Mouse (Mus musculus): ENCODE measurements around the gene Rbfox1.

The Rbfox1 gene

GRCm38 (mm10) chr16:6348581-6349241 is 463.6 kb downstream of the Rbfox1 start:
- intact Hi-C loops (cut with DNase I), result no loop called here

DNA sequence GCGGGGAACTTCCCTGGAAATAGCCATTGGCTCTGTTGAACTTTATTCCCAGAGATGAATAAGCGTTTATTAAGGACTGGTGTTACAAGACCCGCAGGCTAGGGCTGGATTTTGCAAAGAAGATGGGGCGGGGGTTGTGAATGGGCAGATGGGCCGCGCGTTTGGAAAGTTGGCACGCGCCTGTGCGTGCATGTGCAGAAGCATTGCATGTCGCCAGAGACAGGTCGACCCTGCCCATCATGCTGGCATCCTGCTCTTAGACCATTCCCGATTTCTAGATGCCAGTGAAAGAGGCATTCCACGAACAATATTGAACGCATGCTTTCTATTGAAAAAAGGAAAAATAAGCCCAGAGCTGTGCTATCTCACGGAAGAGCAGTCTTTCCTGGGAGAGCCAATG is 464.2 kb downstream of the Rbfox1 start:
- intact Hi-C loops (cut with DNase I), result no loop called here

DNA sequence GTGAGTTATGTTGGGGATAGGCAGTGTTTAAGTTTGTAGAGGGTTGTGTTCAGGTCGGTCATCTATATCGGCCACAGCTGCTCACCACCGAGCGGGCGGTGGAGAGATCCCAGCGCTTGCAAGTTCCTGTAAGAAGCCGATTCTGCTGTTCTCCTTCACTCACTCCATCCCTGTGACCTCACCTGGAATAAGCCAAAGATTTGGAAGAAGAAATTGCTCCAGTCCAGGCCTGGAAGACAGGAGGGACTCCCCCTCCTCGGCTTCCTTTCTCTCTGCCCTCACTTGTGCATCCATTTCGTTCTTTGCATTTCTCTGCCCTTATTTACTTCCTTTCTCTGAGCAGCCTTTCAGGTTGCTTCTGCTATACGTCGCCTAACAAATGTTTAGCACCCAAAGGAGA is 465.1 kb downstream of the Rbfox1 start:
- intact Hi-C loops (cut with DNase I), result no loop called here

DNA sequence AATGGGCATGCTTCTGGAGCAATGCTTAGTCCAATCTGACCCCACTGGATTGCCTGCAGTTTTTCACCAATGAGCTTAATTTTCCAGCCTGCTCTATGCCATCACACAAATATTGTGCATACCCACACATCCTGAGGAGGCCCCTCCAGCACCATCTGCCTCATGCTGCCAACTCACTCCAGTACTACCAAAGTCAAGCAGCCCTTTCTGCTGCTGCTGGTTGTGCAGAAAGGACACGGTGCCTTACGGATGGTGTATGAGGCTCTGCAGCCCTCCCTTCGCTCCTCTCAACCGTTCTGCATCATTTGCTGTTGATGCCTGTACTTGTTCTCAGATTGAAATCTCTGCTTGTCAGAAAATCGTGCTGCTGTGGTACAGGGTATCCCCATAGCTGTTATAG is 468.0 kb downstream of the Rbfox1 start:
- intact Hi-C loops (cut with DNase I), result no loop called here

- intact Hi-C loops (cut with DNase I), result no loop called here
Observed at GRCm38 (mm10) chr16:6356931-6357330, 471.8 kb downstream of the Rbfox1 start.

DNA sequence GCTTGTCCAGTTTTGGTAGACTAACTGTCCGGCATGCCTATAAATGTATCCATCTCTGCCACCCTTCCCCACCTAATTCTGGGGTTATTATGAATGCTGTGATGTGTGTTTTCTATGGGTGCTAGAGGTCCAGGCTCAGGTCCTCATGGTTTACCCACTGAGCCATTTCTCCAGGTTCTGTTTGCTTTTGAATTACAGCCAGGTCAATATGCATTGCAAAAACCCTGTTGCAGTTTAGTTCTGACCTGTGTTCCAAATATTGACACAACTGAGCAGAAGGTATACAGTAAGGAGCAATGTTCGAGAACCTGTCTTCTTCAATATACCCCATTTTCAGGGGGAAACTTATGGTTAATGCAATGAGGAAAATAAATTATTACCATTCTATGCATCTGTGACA is 480.6 kb downstream of the Rbfox1 start:
- intact Hi-C loops (cut with DNase I), result no loop called here

DNA sequence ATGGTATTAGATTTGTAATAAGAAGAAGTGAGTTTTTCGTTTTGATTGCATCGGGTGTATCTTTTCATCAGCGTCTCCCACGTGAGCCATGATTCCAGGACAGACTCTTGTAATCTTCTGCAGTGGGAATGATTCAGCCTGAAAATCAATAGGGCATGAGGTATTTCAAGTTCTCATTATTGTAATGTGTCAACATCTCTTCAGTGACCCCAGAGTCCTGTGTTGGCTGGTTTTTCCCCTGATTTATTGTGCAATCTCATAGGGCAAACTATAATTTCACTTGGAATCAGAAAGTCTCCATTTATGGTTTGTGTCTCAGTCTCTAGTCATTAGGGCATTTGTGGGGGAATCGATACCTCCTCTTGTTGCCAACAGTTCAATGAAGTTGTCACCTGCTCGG is 481.5 kb downstream of the Rbfox1 start:
- intact Hi-C loops (cut with DNase I), result no loop called here

- intact Hi-C loops (cut with DNase I), result no loop called here
Observed at GRCm38 (mm10) chr16:6380924-6381323, 495.8 kb downstream of the Rbfox1 start.

- intact Hi-C loops (cut with DNase I), result no loop called here
Observed at GRCm38 (mm10) chr16:6381572-6381971, 496.4 kb downstream of the Rbfox1 start.

DNA sequence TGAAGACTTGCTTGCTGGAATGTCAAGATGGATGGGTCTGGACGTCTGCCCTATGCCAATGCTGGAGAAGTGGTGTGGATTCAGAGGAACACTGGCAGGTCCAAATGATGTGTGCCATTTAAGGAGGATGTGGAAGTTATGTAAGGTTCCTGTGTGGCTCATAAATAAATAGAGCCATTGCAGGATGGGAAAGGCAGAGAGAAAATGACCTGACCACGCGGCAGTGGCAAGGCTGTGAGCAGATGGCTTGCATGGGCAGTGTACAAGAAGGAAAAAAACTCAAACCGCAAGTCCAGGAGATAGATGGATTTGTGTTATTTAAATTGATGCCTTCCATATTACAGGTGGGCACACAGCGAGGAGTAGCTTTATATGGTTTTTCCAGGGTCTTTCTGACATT is 497.6 kb downstream of the Rbfox1 start:
- intact Hi-C loops (cut with DNase I), result no loop called here

DNA sequence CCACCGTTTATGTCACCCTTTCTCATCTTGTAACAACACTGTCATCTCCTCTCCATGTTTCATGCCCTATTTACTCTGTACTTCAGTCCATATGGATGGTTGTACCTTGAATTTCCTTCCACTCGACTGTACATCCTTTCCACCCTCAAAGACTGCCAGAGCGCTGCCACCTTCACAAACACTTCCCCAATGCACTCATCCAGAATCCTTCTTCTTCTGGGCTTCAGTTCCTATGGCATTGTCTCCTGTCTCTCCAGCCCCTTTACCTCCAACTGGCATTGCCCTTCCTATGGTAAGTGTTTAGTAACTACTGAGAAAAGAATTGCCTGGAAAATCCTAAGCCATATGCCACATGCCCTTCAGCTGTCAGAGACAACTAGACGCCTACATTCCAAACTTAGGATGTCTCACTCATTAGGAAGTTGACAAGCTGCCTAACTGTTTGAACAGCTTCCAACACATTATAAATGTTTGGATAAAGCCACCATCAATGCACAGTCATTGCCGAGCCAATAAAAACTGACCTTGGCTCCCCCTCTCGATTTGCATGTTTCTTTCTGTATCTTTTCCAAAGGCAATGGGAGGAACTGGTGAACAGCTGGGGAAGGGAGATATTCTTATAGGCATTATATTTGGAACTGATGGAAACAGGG is 505.2 kb downstream of the Rbfox1 start:
- intact Hi-C loops (cut with DNase I), result no loop called here

GRCm38 (mm10) chr16:6396676-6397409 is 511.7 kb downstream of the Rbfox1 start:
- intact Hi-C loops (cut with DNase I), result no loop called here

GRCm38 (mm10) chr16:6397635-6398034 is 512.5 kb downstream of the Rbfox1 start:
- intact Hi-C loops (cut with DNase I), result no loop called here

DNA sequence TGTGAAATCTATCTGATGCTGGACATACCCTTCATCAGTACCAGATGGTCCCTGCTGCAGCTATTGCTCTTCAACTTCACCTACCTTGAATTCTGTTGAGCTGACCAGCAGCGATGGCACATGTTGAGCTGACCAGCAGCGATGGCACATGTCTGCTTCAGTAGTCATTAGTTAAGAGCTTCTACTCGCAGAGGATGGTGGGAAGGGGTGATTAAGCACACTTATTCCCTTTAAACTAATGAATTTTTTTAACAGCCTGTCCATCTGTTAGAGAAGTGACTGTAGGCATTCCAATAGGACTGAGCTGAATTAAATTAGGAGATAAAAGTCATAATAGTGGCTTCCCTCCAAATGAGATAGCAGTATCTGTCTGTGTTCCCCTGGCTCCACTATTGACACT is 517.7 kb downstream of the Rbfox1 start:
- intact Hi-C loops (cut with DNase I), result no loop called here

GRCm38 (mm10) chr16:6414846-6415245 is 529.7 kb downstream of the Rbfox1 start:
- intact Hi-C loops (cut with DNase I), result no loop called here

- intact Hi-C loops (cut with DNase I), result no loop called here
Observed at GRCm38 (mm10) chr16:6421623-6422145, 536.5 kb downstream of the Rbfox1 start.

GRCm38 (mm10) chr16:6423878-6424409 is 538.8 kb downstream of the Rbfox1 start:
- intact Hi-C loops (cut with DNase I), result no loop called here

GRCm38 (mm10) chr16:6424738-6425137 is 539.6 kb downstream of the Rbfox1 start:
- intact Hi-C loops (cut with DNase I), result no loop called here

DNA sequence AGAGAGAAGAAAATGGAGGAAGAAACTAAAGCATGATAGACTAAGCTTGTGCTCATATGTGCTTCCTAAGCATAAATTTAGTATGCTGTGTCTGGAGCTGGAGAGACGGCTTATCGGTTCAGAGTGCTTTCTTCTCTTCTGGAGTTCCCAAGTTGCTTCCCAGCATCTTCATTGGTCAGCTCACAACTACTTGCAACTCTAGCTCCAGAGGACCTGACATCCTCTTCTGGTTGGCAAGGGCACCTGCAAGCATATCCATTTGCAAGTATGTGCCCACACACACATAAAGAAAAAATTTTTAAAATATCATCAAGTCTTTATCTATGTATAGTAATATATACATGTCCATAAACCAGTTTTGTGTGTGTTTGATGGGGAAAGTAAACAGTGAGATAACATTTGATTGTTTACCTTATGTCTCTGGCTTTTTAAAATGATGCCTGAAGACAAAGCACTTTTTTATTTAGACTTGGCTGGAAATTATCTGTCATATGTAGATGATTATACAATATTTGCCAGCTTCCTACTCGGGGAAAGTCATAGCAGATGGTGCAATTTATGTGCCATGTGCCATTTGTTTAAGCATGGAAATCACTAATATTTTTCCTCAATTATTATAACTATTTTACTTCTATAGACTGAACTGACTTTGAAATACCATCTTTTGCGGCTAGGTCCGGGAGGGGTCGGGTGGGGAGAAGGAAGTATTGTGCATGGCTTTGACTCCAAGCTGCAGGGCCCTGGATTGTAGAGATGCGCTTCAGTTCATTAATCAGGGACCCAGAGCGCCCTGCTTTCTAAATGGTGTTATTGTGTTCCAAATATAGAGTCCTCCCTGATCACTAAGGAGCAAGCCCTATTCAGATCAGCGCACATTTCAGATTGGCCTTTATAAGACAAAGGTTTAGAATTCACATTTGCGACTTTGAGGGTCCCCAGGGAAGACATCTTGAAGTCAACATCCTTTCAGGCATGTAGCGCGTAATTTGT is 542.4 kb downstream of the Rbfox1 start:
- intact Hi-C loops (cut with DNase I), result no loop called here

- intact Hi-C loops (cut with DNase I), result no loop called here
Observed at GRCm38 (mm10) chr16:6430981-6431380, 545.8 kb downstream of the Rbfox1 start.

DNA sequence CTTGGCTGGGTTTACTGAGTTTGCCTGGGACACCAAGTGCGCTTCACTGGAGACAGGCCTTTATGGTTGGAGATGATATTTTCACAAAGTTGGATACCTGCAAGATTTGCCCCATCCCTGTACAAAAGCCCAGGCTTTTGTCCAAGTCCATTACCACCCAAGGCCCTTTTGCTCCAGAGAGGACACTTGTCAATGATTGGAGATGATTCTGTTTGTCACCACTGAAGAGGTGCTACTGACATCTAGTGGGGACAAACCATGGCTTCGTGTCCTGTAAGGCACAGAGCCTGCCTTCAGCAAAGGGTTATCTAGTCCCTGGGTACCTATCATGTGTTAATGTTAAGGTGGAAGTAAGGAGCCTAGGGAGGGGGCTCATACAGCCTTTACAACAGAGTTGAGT is 551.3 kb downstream of the Rbfox1 start:
- intact Hi-C loops (cut with DNase I), result no loop called here

All from adrenal gland (tissue).